Mouse (Mus musculus): ENCODE results near the gene Rnf214. TPM values are rescaled to one million over a fixed set of nuclear protein-coding genes. Genes with fewer than 3 reads are reported as not detected.
A peak's percentile ranks its signal among the peaks of the same experiment; 100 is the strongest.

Gene Rnf214
- polyA plus RNA-seq, 1 experiment from 2014 or later: 98.3 TPM

- Histone ChIP-seq H3K27me3 (replicated peaks; ENCODE audit: control insufficient read depth, insufficient read depth, low read length) (no peaks in the 10 kb centered on the region), H3K36me3 (ENCODE audit: control insufficient read depth, insufficient read depth) (peaks cover 78% of the 10 kb centered on the region), H3K4me3 (replicated peaks; ENCODE audit: low read length) (no peak overlapping the region), H3K9me3 (ENCODE audit: control insufficient read depth, low read length) (no peaks in the 10 kb centered on the region), H3K9ac (replicated peaks; ENCODE audit: low read depth, low read length) (no peak overlapping the region), H3K27ac (ENCODE audit: low read length) (no peak overlapping the region), H3K4me1 (replicated peaks; ENCODE audit: control insufficient read depth, insufficient read depth, low read length) (no peaks in the 10 kb centered on the region), H3K4me2 (ENCODE audit: low read length) (no peak overlapping the region)
- WGBS: 88% methylated on average over 7 of the region's 7 CpGs
- no peak for ATAC-seq
Measured at GRCm38 (mm10) chr9:45861813-45862212, 44.9 kb downstream of the Rnf214 start.

- no peak for ATAC-seq
- Histone ChIP-seq H3K9me3 (ENCODE audit: control insufficient read depth, low read length) (no peaks in the 10 kb centered on the region), H3K9ac (replicated peaks; ENCODE audit: low read depth, low read length) (no peak overlapping the region), H3K27ac (ENCODE audit: low read length) (no peak overlapping the region), H3K4me3 (replicated peaks; ENCODE audit: low read length) (no peak overlapping the region), H3K27me3 (replicated peaks; ENCODE audit: control insufficient read depth, insufficient read depth, low read length) (no peaks in the 10 kb centered on the region), H3K36me3 (ENCODE audit: control insufficient read depth, insufficient read depth) (peaks cover 63% of the 10 kb centered on the region), H3K4me1 (replicated peaks; ENCODE audit: control insufficient read depth, insufficient read depth, low read length) (no peaks in the 10 kb centered on the region), H3K4me2 (ENCODE audit: low read length) (no peak overlapping the region)
- WGBS: 97% methylated on average over 10 of the region's 10 CpGs
Measured at GRCm38 (mm10) chr9:45859364-45859763, 47.3 kb downstream of the Rnf214 start.

DNA sequence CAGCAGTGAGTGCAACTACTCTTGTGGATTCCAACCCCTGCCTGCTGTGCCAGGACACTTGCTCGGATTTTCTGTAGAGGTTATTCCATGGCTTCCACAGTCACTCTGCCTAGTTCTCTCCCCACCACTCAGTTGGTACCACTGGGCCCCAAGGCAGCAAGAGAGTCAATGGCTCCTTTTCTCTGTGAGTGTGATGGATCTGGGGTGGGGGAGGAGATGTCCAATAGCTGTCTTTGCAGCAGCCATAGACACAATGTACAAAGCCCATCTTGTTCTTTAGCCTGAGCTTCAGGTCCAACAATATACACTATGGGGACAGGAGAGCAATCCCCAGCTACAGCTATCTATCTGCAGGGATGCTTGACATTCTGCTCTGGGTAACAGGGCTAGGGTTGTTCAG, 52.6 kb downstream of the Rnf214 start:
- 85% methylated on average over 1 of the region's 1 CpGs for WGBS

DNA sequence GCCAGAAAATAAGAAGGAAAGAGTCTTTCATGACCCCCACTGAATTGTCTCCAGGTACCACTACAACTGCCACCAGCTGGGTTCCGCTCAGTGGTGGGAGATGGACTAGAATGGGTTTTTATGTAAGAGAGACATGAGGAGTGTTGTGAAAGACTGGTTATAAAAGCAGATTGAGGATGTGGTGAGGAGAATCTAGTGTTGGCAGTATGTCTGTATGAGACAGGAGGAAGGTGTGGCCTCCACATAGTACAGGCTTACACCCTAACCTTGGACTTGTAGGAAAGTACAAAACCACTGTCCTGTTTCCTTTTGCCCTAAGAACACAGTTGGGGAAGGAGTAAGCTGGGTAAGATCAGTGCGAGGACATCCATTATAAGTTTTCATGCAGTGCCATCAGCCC, 53.0 kb downstream of the Rnf214 start:
- ATAC-seq: no peak
- no peak overlapping the region for H3K9ac ChIP-seq (replicated peaks; ENCODE audit: low read depth, low read length)
- 97% methylated on average over 2 of the region's 2 CpGs for WGBS

More for the DNA sequence above, 52.6 kb downstream of the Rnf214 start:
- no peak for ATAC-seq
- Histone ChIP-seq H3K4me1 (replicated peaks; ENCODE audit: control insufficient read depth, insufficient read depth, low read length) (peaks cover 14% of the 10 kb centered on the region), H3K9me3 (ENCODE audit: control insufficient read depth, low read length) (no peaks in the 10 kb centered on the region), H3K27ac (ENCODE audit: low read length) (no peak overlapping the region), H3K4me2 (ENCODE audit: low read length) (no peak overlapping the region), H3K36me3 (ENCODE audit: control insufficient read depth, insufficient read depth) (peaks cover 25% of the 10 kb centered on the region), H3K9ac (replicated peaks; ENCODE audit: low read depth, low read length) (no peak overlapping the region), H3K4me3 (replicated peaks; ENCODE audit: low read length) (no peak overlapping the region), H3K27me3 (replicated peaks; ENCODE audit: control insufficient read depth, insufficient read depth, low read length) (no peaks in the 10 kb centered on the region)

DNA sequence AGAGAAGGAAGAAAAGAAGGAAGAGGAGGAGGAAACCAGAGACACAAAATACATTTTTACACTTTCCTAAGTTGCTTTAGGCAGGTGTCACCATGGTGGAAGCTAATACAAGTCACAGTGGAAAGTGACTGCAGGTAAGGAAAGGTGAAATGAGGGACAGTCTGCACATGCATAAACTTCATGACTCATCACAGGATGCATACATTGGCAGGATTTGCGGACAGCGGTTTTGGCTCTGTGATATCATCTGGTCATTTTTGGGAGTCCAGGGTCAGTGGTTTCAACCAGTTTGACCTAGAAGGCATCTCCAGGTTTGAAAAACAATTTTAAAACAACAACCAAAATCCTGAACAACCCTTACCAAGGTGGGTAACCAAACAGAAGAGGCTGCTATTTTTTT, 54.9 kb downstream of the Rnf214 start:
- H3K9me3 ChIP-seq (ENCODE audit: control insufficient read depth, low read length): no peaks in the 10 kb centered on the region
- H3K9ac ChIP-seq (replicated peaks; ENCODE audit: low read depth, low read length): no peak overlapping the region
- WGBS: 97% methylated on average over 2 of the region's 2 CpGs
- peaks cover 4% of the 10 kb centered on the region for H3K36me3 ChIP-seq (ENCODE audit: control insufficient read depth, insufficient read depth)
- ATAC-seq: no peak
- H3K4me1 ChIP-seq (replicated peaks; ENCODE audit: control insufficient read depth, insufficient read depth, low read length): peaks cover 15% of the 10 kb centered on the region
- no peak overlapping the region for H3K4me2 ChIP-seq (ENCODE audit: low read length)
- H3K4me3 ChIP-seq (replicated peaks; ENCODE audit: low read length): no peak overlapping the region
- no peaks in the 10 kb centered on the region for H3K27me3 ChIP-seq (replicated peaks; ENCODE audit: control insufficient read depth, insufficient read depth, low read length)
- H3K27ac ChIP-seq (ENCODE audit: low read length): no peak overlapping the region

More for the DNA sequence above, 53.0 kb downstream of the Rnf214 start:
- Histone ChIP-seq H3K4me2 (ENCODE audit: low read length) (no peak overlapping the region), H3K36me3 (ENCODE audit: control insufficient read depth, insufficient read depth) (peaks cover 21% of the 10 kb centered on the region), H3K27ac (ENCODE audit: low read length) (no peak overlapping the region), H3K27me3 (replicated peaks; ENCODE audit: control insufficient read depth, insufficient read depth, low read length) (no peaks in the 10 kb centered on the region), H3K4me1 (replicated peaks; ENCODE audit: control insufficient read depth, insufficient read depth, low read length) (peaks cover 15% of the 10 kb centered on the region), H3K9me3 (ENCODE audit: control insufficient read depth, low read length) (no peaks in the 10 kb centered on the region), H3K4me3 (replicated peaks; ENCODE audit: low read length) (no peak overlapping the region)

- H3K27ac ChIP-seq (ENCODE audit: low read length): no peak overlapping the region
- H3K9me3 ChIP-seq (ENCODE audit: control insufficient read depth, low read length): no peaks in the 10 kb centered on the region
- peaks cover 4% of the 10 kb centered on the region for H3K36me3 ChIP-seq (ENCODE audit: control insufficient read depth, insufficient read depth)
- H3K4me1 ChIP-seq (replicated peaks; ENCODE audit: control insufficient read depth, insufficient read depth, low read length): peaks cover 15% of the 10 kb centered on the region
- no peak overlapping the region for H3K9ac ChIP-seq (replicated peaks; ENCODE audit: low read depth, low read length)
- H3K27me3 ChIP-seq (replicated peaks; ENCODE audit: control insufficient read depth, insufficient read depth, low read length): no peaks in the 10 kb centered on the region
- no peak overlapping the region for H3K4me2 ChIP-seq (ENCODE audit: low read length)
- WGBS: 69% methylated on average over 5 of the region's 5 CpGs
- no peak overlapping the region for H3K4me3 ChIP-seq (replicated peaks; ENCODE audit: low read length)
- ATAC-seq: no peak
Measured at GRCm38 (mm10) chr9:45851330-45851729, 55.4 kb downstream of the Rnf214 start.

DNA sequence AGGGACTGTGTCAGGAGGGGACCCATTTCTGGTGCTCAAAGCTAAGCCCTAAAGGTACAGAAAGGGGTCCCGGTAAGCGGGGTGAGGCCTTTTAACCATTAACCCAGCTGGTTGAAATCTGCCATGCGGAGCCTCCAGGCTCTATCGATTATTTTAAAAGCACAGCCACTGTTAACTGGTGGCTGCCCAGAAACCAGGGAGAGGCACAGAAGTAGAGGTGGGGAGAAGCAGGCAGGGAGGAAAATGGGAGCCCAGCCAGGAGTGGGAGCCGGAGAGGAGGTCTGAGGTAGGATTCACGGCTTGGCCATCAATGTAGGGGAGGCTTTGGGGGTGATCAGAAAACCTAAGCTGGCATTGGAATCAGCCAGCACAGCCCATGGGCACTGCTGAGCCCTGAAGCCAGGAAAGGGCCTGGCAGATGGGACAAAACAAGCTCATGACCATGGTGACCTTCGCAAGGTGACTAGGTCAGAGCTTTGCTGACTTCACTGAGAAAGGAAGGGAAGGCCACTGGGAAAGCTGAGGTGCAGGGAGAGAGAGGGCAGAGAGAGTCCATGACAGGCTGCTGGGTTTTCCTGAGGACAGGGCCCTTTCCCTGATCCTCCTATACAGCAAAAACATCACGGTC, 56.1 kb downstream of the Rnf214 start:
- ATAC-seq: no peak
- H3K36me3 ChIP-seq (ENCODE audit: control insufficient read depth, insufficient read depth): peaks cover 4% of the 10 kb centered on the region
- H3K27me3 ChIP-seq (replicated peaks; ENCODE audit: control insufficient read depth, insufficient read depth, low read length): no peaks in the 10 kb centered on the region
- 87% methylated on average over 8 of the region's 8 CpGs for WGBS
- no peak overlapping the region for H3K4me2 ChIP-seq (ENCODE audit: low read length)
- no peaks in the 10 kb centered on the region for H3K9me3 ChIP-seq (ENCODE audit: control insufficient read depth, low read length)
- H3K4me1 ChIP-seq (replicated peaks; ENCODE audit: control insufficient read depth, insufficient read depth, low read length): peaks cover 15% of the 10 kb centered on the region
- no peak overlapping the region for H3K4me3 ChIP-seq (replicated peaks; ENCODE audit: low read length)
- no peak overlapping the region for H3K9ac ChIP-seq (replicated peaks; ENCODE audit: low read depth, low read length)
- no peak overlapping the region; the same call in 1 of the 2 replicates for H3K27ac ChIP-seq (ENCODE audit: low read length)

DNA sequence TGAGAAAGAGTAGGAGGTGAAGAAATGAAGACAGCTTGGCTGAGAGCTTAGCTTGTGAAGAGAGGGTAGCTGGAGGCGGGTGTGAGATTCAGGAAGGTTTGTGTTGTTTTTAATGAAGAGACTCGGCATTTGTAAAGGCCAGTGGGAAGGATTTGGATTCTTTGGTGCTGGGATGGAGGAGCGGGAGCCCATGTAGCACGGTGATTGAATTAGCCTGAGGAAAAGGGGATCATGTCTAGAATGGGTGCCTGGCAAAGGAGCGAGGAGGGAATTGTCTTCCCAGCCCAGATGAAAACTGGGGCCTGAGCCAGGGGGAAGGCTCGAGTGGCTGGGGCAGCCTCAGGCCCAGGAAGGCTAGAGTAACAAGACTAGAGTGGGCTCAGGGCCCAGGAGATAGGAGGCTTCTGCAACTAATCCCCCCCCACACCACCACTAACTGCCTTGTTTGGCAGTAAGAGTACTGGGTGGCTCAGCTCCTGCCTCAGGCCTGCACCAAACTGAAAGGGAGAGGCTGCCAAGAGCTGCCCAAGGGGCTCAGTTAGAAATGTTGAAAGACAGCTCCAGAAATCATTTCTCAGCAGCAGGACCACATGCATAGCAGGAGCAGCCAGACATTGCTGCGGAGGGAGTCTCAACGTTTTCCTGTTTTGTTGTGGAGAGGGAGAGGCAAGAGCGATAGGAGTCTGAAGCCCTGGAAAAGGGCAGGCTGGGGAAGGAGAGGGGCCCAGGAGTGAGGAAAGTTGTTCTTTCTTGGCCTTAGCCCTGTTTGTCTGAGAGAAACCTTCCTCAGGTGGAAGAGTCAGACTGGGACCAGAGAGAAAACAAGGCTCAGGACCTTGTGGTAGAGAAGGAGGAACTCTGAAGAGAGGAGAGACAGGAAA, 56.9 kb downstream of the Rnf214 start:
- peak; percentile 82 for ATAC-seq

GRCm38 (mm10) chr9:45846891-45847460, 59.7 kb downstream of the Rnf214 start:
- Histone ChIP-seq H3K27ac (ENCODE audit: low read length) (no peak overlapping the region), H3K4me2 (ENCODE audit: low read length) (no peak overlapping the region), H3K36me3 (ENCODE audit: control insufficient read depth, insufficient read depth) (no peaks in the 10 kb centered on the region), H3K27me3 (replicated peaks; ENCODE audit: control insufficient read depth, insufficient read depth, low read length) (no peaks in the 10 kb centered on the region), H3K9ac (replicated peaks; ENCODE audit: low read depth, low read length) (no peak overlapping the region), H3K9me3 (ENCODE audit: control insufficient read depth, low read length) (no peaks in the 10 kb centered on the region), H3K4me1 (replicated peaks; ENCODE audit: control insufficient read depth, insufficient read depth, low read length) (peaks cover 17% of the 10 kb centered on the region), H3K4me3 (replicated peaks; ENCODE audit: low read length) (no peak overlapping the region)
- WGBS: 93% methylated on average over 5 of the region's 5 CpGs
- ATAC-seq: no peak

More for the DNA sequence above, 56.9 kb downstream of the Rnf214 start:
- H3K4me2 ChIP-seq (ENCODE audit: low read length): no peak overlapping the region
- WGBS: 48% methylated on average over 9 of the region's 9 CpGs
- no peaks in the 10 kb centered on the region for H3K9me3 ChIP-seq (ENCODE audit: control insufficient read depth, low read length)
- H3K4me1 ChIP-seq (replicated peaks; ENCODE audit: control insufficient read depth, insufficient read depth, low read length): peaks cover 15% of the 10 kb centered on the region
- H3K4me3 ChIP-seq (replicated peaks; ENCODE audit: low read length): no peak overlapping the region
- peak overlapping the region; percentile 48 for H3K27ac ChIP-seq (ENCODE audit: low read length)
- no peak overlapping the region for H3K9ac ChIP-seq (replicated peaks; ENCODE audit: low read depth, low read length)
- peaks cover 4% of the 10 kb centered on the region for H3K36me3 ChIP-seq (ENCODE audit: control insufficient read depth, insufficient read depth)
- no peaks in the 10 kb centered on the region for H3K27me3 ChIP-seq (replicated peaks; ENCODE audit: control insufficient read depth, insufficient read depth, low read length)
